Mouse (Mus musculus) bone marrow macrophage, adult 2 months (primary cell): ENCODE measurements around the gene Zfp719. TPM values are rescaled to one million over a fixed set of nuclear protein-coding genes. Genes with fewer than 3 reads are reported as not detected.

Experiments used
- H3K27ac ChIP-seq: 2 replicates; pipeline ENCODE4 v1.5.1; 2012; ENCODE audit warnings: low read depth, low read length; ENCODE audit not compliant: insufficient read depth
- H3K4me1 ChIP-seq: 2 replicates; pipeline ENCODE4 v1.6.1; 2012; ENCODE audit warnings: low read length; ENCODE audit not compliant: control insufficient read depth, insufficient read depth
- H3K4me3 ChIP-seq: 2 replicates; pipeline ENCODE4 v1.5.1; 2012; ENCODE audit warnings: mild to moderate bottlenecking, low read length, moderate library complexity; ENCODE audit not compliant: insufficient read depth
- CTCF ChIP-seq: IDR thresholded peaks from 2 replicates; pipeline ENCODE4 v1.5.1; 2012; ENCODE audit warnings: low read depth, mild to moderate bottlenecking, low read length, moderate library complexity
- POLR2A ChIP-seq: IDR thresholded peaks from 2 replicates; pipeline ENCODE4 v1.6.1; 2012; ENCODE audit warnings: mild to moderate bottlenecking, low read depth, low read length, borderline replicate concordance
- polyA plus RNA-seq: library from polyadenylated mRNA; stranded (reverse); fragments of >200 nt; gene quantifications from 2 replicates; pipeline ENCODE4 v1.2.4, GENCODE M21; 2012; ENCODE audit not compliant: missing spikeins, insufficient read depth, insufficient read length

The Zfp719 gene
- 4.7 and 5.5 TPM in 2 replicates for polyA plus RNA-seq

- Histone ChIP-seq H3K4me1 (peaks cover 12% of the 10 kb centered on the region), H3K4me3 (peak within 1 kb of the TSS; percentile 71), H3K27ac (peak within 1 kb of the TSS; percentile 68)
- TF ChIP-seq CTCF (no peak), POLR2A (peak; percentile 32; the same call in 1 of the 2 replicates)
Observed at GRCm38 (mm10) chr7:43579440-43580171, at the start of gene Zfp719. TSS of gene Zfp719 (plus strand) at chr7:43579610.

GRCm38 (mm10) chr7:43530216-43530785 lies 49.1 kb upstream of the Zfp719 start:
- Histone ChIP-seq H3K4me3 (peak overlapping the region; percentile 45), H3K27ac (peak overlapping the region; percentile 77), H3K4me1 (peaks cover 37% of the 10 kb centered on the region)
- TF ChIP-seq CTCF (no peak), POLR2A (no peak)

- Histone ChIP-seq H3K4me3 (peak overlapping the region; percentile 88), H3K4me1 (peaks cover 34% of the 10 kb centered on the region), H3K27ac (peak overlapping the region; percentile 87)
- TF ChIP-seq CTCF (no peak), POLR2A (no peak)
Observed at GRCm38 (mm10) chr7:43532936-43533505, 46.4 kb upstream of the Zfp719 start.

GRCm38 (mm10) chr7:43538524-43538923 lies 40.9 kb upstream of the Zfp719 start:
- TF ChIP-seq CTCF (no peak), POLR2A (no peak)
- no peak overlapping the region for H3K27ac ChIP-seq
- H3K4me3 ChIP-seq = no peak overlapping the region
- peaks cover 50% of the 10 kb centered on the region for H3K4me1 ChIP-seq

- Histone ChIP-seq H3K4me3 (peak within 1 kb of the TSS; percentile 19), H3K27ac (peak within 1 kb of the TSS; percentile 98), H3K4me1 (peaks cover 65% of the 10 kb centered on the region)
- TF ChIP-seq POLR2A (no peak), CTCF (no peak)
Observed at GRCm38 (mm10) chr7:43544225-43544977, 35.0 kb upstream of the Zfp719 start, which contains the start of gene Cd33. TSS of gene Cd33 (minus strand) at chr7:43544428.

GRCm38 (mm10) chr7:43545656-43546545 lies 33.5 kb upstream of the Zfp719 start:
- Histone ChIP-seq H3K4me3 (no peak overlapping the region), H3K4me1 (peaks cover 52% of the 10 kb centered on the region), H3K27ac (peak overlapping the region; percentile 76)
- TF ChIP-seq CTCF (no peak), POLR2A (no peak)

GRCm38 (mm10) chr7:43547666-43548065 lies 31.7 kb upstream of the Zfp719 start:
- no peak overlapping the region for H3K4me3 ChIP-seq
- TF ChIP-seq POLR2A = no peak
- H3K4me1 ChIP-seq = peaks cover 45% of the 10 kb centered on the region
- no peak overlapping the region for H3K27ac ChIP-seq

GRCm38 (mm10) chr7:43548206-43548605 lies 31.2 kb upstream of the Zfp719 start:
- Histone ChIP-seq H3K4me1 (peaks cover 43% of the 10 kb centered on the region), H3K27ac (no peak overlapping the region), H3K4me3 (no peak overlapping the region)
- TF ChIP-seq CTCF = no peak
- no peak for TF ChIP-seq POLR2A

GRCm38 (mm10) chr7:43553153-43553552 lies 26.3 kb upstream of the Zfp719 start:
- peak overlapping the region; percentile 85 for H3K27ac ChIP-seq
- no peak overlapping the region for H3K4me3 ChIP-seq
- peaks cover 33% of the 10 kb centered on the region for H3K4me1 ChIP-seq
- TF ChIP-seq POLR2A = no peak
- TF ChIP-seq CTCF = no peak
